Mouse (Mus musculus) intestine, postnatal 0 days (tissue): ENCODE results near the gene Sh3pxd2b. TPM values are rescaled to one million over a fixed set of nuclear protein-coding genes. Genes with fewer than 3 reads are reported as not detected.
"Not testable (repeated sequence)": the region's sequence is repeated elsewhere in the genome, so short reads cannot be mapped to it uniquely, and the experiment has no call there.

Source experiments
- ATAC-seq: fragments of 200-750 bp; cut with Nextera tagmentation; 2 replicates; pipeline ENCODE4 v1.8.0; 2017; ENCODE audit warnings: mild to moderate bottlenecking, moderate TSS enrichment, moderate library complexity
- H3K27ac ChIP-seq: fragments of 300-500 bp; sonication (generic); 2 replicates; pipeline ENCODE4 v1.5.1; 2014; ENCODE audit warnings: mild to moderate bottlenecking, low read depth, low read length, moderate library complexity
- H3K27me3 ChIP-seq: fragments of 300-500 bp; sonication (generic); replicated peaks from 2 replicates; pipeline ENCODE4 v1.6.1; 2014; ENCODE audit warnings: low read length, mixed read lengths; ENCODE audit not compliant: control insufficient read depth, insufficient read depth
- H3K36me3 ChIP-seq: fragments of 300-500 bp; sonication (generic); 2 replicates; pipeline ENCODE4 v1.6.1; 2014; ENCODE audit warnings: mild to moderate bottlenecking, moderate library complexity; ENCODE audit not compliant: control insufficient read depth, insufficient read depth
- H3K4me1 ChIP-seq: fragments of 300-500 bp; sonication (generic); replicated peaks from 2 replicates; pipeline ENCODE4 v1.6.1; 2014; ENCODE audit warnings: antibody characterized with exemption, low read length, mixed read lengths; ENCODE audit not compliant: control insufficient read depth, insufficient read depth
- H3K4me2 ChIP-seq: fragments of 300-500 bp; sonication (generic); replicated peaks from 2 replicates; pipeline ENCODE4 v1.6.1; 2014; ENCODE audit warnings: low read depth, mild to moderate bottlenecking, moderate library complexity
- H3K4me3 ChIP-seq: fragments of 300-500 bp; sonication (generic); 2 replicates; pipeline ENCODE4 v1.5.1; 2014; ENCODE audit warnings: low read depth, low read length
- H3K9ac ChIP-seq: fragments of 300-500 bp; sonication (generic); 2 replicates; pipeline ENCODE4 v1.6.1; 2014; ENCODE audit warnings: mild to moderate bottlenecking, low read depth, low read length
- H3K9me3 ChIP-seq: fragments of 300-500 bp; sonication (generic); 2 replicates; pipeline ENCODE4 v1.6.1; 2016; ENCODE audit warnings: mixed run types; ENCODE audit not compliant: control insufficient read depth
- CTCF ChIP-seq: sonication (generic); IDR thresholded peaks from 2 replicates; pipeline ENCODE4 v1.5.1; 2016; ENCODE audit warnings: low read depth, mild to moderate bottlenecking, control low read depth, antibody characterized with exemption, moderate library complexity
- WGBS: fragments of 180-500 bp; shearing (Covaris S2); extraction: QIAGEN DNeasy Blood & Tissue Kit; methylation state at CpG from one replicate; pipeline ENCODE4 v1.1.7; 2014; 5-methylcytosine and 5-hydroxymethylcytosine counted together
- polyA plus RNA-seq: library from polyadenylated mRNA; unstranded; fragments of >200 nt; fragmentation: Nextera tagmentation; extraction: Ambion mirVana; gene quantifications from 2 replicates; pipeline ENCODE4 v1.2.1, GENCODE M21; 2015

The Sh3pxd2b gene
- polyA plus RNA-seq: 3.2 TPM in 2 replicates

- Histone ChIP-seq H3K9ac (peak within 1 kb of the TSS; percentile 67), H3K27me3 (no peaks in the 10 kb centered on the region), H3K4me1 (peaks cover 3% of the 10 kb centered on the region; the same call in 1 of the 2 replicates), H3K4me3 (peak within 1 kb of the TSS; percentile 73), H3K27ac (0 out of 2 replicates have a peak within 1 kb of the TSS, but pooled peaks have one; percentile 21), H3K36me3 (0 out of 2 replicates have a peak, but pooled peaks cover 2% of the 10 kb centered on the region), H3K9me3 (no peaks in the 10 kb centered on the region), H3K4me2 (peak within 1 kb of the TSS; percentile 96)
- peak; percentile 57 for ATAC-seq
- no peak for TF ChIP-seq CTCF
- under 1% methylated on average over 66 of the region's 86 CpGs for WGBS
These were observed at the start of gene Sh3pxd2b for GRCm38 (mm10) chr11:32347607-32348432. TSS of gene Sh3pxd2b (plus strand) at chr11:32347820.

GRCm38 (mm10) chr11:32297866-32298531 is 49.6 kb upstream of the Sh3pxd2b start:
- TF ChIP-seq CTCF: no peak
- no peaks in the 10 kb centered on the region for H3K9me3 ChIP-seq
- H3K27me3 ChIP-seq: 0 out of 2 replicates have a peak, but pooled peaks cover 5% of the 10 kb centered on the region
- 85% methylated on average over 1 of the region's 1 CpGs for WGBS
- no peak overlapping the region for H3K4me3 ChIP-seq
- no peak overlapping the region for H3K27ac ChIP-seq
- no peak for ATAC-seq
- no peak overlapping the region for H3K4me2 ChIP-seq
- no peaks in the 10 kb centered on the region for H3K4me1 ChIP-seq
- no peak overlapping the region for H3K9ac ChIP-seq
- H3K36me3 ChIP-seq: no peaks in the 10 kb centered on the region

- Histone ChIP-seq H3K27ac (no peak overlapping the region), H3K4me2 (no peak overlapping the region), H3K36me3 (no peaks in the 10 kb centered on the region), H3K4me3 (no peak overlapping the region), H3K27me3 (0 out of 2 replicates have a peak, but pooled peaks cover 5% of the 10 kb centered on the region), H3K4me1 (no peaks in the 10 kb centered on the region), H3K9me3 (no peaks in the 10 kb centered on the region), H3K9ac (no peak overlapping the region)
- no peak for ATAC-seq
- TF ChIP-seq CTCF: no peak
- WGBS: 95% methylated on average over 2 of the region's 2 CpGs
These were observed 49.1 kb upstream of the Sh3pxd2b start for GRCm38 (mm10) chr11:32298532-32298918.

GRCm38 (mm10) chr11:32299865-32300264 is 47.8 kb upstream of the Sh3pxd2b start, which contains the start of gene Hbq1a:
TSS of gene Hbq1a (plus strand) at chr11:32300069.
- H3K4me3 ChIP-seq, H3K9ac ChIP-seq, H3K9me3 ChIP-seq, H3K36me3 ChIP-seq, ATAC-seq, H3K27me3 ChIP-seq, H3K4me1 ChIP-seq, H3K27ac ChIP-seq: not testable (repeated sequence)
- peak within 1 kb of the TSS; percentile 38 for H3K4me2 ChIP-seq
- WGBS: 5% methylated on average over 16 of the region's 16 CpGs
- peak; percentile 85 for TF ChIP-seq CTCF

- Histone ChIP-seq H3K4me1 (no peaks in the 10 kb centered on the region), H3K27ac (no peak overlapping the region), H3K36me3 (no peaks in the 10 kb centered on the region), H3K27me3 (0 out of 2 replicates have a peak, but pooled peaks cover 5% of the 10 kb centered on the region), H3K4me2 (peak overlapping the region; percentile 38), H3K9me3 (no peaks in the 10 kb centered on the region), H3K9ac (no peak overlapping the region), H3K4me3 (no peak overlapping the region)
- ATAC-seq: no peak
- TF ChIP-seq CTCF: no peak
- 49% methylated on average over 14 of the region's 17 CpGs for WGBS
These were observed 47.0 kb upstream of the Sh3pxd2b start for GRCm38 (mm10) chr11:32300279-32301267.
